Mouse (Mus musculus) heart, postnatal 14 days (tissue): Measurements from ENCODE around the gene Six6. TPM values are rescaled to one million over a fixed set of nuclear protein-coding genes. Genes with fewer than 3 reads are reported as not detected.

ENCODE experiments used
- DNase-seq, 2 experiments: peaks; one replicate each; pipeline ENCODE4 v3.0.0; 2021 to 2022
- intact Hi-C: fragments of 180-260 bp; cut with DNase I; formaldehyde crosslinking; loops from one replicate; pipeline ENCODE4 v1.15.1; 2025
- long read RNA-seq, 2 experiments: library from polyadenylated mRNA; stranded (forward); transcript quantifications; one replicate each; pipeline ENCODE4 v2.0.0; 2021
- total RNA-seq, 2 experiments: library from RNA; stranded (reverse); gene quantifications; 2 replicates each; pipeline ENCODE4 v1.2.3; 2021

Six6 gene
- not detected for total RNA-seq
- long read RNA-seq, experiment 1: 0 reads
- long read RNA-seq, experiment 2: 0 reads

DNA sequence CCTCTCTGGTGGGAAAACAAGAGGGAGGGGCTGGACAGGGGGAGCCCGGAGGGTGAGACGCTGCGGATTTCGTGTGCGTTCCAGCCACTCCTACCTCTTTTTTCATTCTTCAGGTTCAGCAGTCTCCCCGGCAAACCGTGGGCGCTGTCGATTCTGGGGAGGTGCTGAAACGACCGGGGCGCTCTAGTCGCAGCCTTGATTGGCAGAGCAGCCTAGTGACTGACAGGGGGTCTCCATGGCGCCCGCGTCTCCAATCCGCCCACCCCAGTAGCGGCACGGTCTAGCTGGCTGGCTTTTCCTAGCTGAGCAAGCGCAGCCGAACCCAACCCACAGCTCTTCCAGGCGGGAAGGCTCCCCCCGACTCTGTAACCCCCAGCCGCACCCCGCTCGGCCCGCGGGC, at the start of gene Six6:
Six6 (plus strand) TSS at position 277 of the 400 bp plus-strand sequence.
- no peak for DNase-seq

DNA sequence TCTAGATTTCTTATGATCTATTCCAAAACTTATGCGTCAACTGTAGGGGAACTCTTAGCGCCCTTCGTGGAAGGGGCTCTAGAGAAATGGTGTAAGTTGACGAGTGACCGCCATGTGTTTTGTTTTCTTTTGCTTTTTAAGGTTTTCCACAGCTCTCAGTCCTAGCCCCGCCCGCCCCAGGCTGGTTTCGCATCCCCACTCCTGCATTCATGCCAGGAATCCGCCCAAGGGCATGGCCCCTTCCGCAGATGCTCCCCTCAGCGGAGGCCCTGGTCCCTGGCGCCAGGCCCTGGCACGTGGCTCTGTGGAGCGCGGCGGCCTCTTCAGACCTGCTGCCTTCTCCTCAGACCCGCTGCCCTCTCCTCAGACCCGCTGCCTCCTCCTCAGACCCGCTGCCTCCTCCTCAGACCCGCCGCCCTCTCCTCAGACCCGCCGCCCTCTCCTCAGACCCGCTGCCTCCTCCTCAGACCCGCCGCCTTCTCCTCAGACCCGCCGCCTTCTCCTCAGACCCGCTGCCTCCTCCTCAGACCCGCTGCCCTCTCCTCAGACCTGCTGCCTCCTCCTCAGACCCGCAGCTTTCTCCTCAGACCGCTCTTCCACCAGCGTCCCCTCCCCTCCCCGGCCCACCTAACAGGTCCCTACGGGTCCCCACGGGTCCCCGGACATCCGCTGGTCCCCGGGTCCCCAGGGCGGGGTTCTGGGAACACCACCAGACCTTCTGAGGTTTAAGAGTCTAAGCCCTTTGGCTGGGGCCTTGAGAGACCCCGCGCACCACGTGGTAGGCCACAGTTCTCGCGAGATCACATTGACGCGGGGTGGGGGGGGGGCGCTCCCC, 22.3 kb upstream of the Six6 start:
- DNase-seq: peak; percentile 40 to 47
- intact Hi-C loops: no loop called here

More for the DNA sequence above, at the start of gene Six6:
- intact Hi-C loops: loop anchor here (5.0 kb wide), 1 partner anchor 103 kb away; no protein-coding TSS in a partner anchor

DNA sequence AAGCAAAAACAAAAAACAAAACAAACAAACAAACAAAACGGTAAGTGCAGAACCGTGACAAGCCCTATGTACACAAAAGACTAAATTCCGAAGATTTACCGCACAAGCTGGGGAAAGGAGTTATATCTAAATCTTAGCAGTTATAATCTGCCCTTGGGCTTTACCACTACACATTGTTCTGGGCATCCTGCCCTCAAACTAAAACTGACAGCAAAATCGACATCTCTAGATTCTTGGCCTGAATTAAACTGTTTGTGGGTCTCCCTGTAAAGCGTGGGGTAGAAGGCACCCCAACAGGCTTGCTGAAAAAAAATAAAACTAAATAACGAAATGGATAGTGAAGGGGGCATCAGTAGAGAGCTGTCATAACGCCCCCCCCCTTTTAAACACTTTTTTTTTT, 2.9 kb upstream of the Six6 start:
- DNase-seq: no peak

DNA sequence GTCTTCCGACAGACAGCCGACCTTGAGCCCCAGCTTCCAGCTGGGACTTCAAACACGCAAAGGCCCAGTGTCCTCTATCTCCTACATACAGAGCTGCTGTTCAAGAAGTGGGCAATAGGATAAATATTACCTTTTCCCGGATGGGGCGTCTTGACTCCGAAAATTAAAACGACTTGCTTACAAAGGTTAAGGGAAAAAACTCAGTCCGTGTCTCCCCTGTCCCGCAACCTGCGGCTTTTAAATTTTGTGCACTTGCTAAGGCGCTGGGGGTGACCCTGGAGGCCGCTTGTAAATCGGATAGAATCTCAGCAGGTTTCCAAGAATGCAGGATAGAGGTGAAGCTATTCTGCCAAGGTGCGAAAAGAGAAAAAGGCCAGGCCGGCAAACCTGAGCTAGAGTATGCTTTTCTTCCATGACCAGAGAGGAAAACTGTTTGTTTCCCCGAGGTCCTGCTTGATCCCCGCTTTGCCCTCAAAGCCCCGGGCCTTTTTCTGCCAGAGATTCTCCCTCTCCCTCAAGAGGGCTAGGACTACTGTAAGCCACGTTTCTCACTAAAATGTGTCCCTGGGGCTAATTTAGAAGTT, 2.1 kb upstream of the Six6 start:
- no peak for DNase-seq
- intact Hi-C loops: no loop called here

More for the DNA sequence above, 2.9 kb upstream of the Six6 start:
- intact Hi-C loops: no loop called here

DNA sequence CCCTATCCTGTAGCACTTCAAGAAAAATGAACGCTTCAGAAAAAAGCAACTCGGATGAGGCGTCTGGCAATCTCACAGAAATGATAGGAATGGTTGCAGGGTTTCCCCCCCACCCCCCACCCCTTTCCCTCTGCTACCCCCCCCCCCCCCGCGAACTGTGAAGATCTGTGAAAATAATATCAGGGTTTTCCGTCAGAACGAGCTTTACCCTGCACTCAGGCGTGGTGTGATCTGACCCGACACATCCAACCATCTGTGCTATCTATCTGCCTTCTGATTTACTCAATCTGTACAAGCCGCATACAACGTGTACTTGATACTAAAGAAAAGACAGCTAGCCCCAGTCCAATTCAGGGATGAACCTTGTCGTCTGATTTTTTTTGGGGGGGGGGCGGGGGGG, 1.5 kb upstream of the Six6 start:
- intact Hi-C loops: no loop called here
- DNase-seq: no peak

DNA sequence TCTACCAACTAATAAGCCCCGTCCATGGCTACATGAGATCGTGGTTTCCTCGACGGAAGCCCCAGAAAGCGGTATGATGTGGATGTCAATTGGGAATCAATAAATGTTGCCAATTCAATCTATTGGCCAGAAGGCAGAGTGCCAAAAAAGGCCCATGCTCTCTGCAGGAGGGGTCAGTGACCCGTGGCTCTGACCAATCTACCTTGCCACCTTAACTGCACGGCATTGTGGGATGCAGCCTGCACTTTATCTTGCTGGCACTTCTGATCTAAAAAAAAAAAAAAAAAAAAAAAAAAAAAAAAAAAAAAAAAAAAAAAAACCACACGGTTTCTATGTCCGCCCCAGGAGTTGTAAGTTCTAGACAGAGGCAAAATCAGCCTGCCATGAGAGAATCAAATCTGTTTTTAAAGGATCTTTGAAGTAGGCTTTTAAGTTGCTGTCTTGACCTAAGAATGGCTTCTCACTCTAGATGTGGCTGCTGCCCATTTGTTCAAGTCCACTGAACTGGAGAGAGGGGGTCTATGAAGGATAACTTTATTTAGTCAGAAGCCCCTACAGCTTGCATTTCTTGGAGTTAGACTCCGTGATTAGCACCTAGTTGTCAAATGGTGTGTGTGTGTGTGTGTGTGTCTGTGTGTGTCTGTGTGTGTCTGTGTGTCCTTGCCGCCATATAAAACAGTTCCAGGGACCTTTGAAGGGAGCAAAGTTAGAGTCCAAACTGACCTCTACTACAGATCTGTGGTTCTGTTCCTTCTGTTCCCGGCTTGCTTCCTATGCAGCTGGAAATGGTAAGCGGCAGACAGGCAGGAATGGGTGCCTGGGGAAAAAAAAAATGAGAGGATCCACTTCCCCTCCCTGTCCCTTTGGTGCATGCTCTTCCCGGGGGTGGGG, 847 bp upstream of the Six6 start:
- no peak for DNase-seq
- intact Hi-C loops: no loop called here

DNA sequence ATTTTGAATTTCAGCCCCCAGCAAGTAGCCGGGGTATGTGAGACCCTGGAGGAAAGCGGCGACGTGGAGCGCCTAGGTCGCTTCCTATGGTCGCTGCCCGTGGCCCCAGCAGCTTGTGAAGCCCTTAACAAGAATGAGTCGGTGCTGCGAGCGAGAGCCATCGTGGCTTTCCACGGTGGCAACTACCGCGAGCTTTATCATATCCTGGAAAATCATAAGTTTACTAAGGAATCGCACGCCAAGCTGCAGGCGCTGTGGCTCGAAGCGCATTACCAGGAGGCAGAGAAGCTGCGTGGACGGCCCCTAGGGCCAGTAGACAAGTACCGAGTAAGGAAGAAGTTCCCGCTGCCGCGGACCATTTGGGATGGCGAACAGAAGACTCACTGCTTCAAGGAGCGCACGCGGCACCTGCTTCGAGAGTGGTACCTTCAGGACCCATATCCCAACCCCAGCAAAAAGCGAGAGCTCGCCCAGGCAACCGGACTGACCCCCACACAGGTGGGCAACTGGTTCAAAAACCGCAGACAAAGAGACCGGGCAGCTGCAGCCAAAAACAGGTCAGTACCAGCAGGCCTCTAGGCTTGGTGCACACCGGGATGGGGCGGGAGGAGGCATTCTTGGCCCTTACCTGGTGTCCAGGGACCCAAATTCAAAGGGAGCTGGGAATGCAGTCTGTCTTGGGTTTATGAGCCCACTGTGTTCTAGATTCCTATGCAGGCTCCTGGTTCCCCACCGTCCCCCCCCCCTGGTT, 554 bp downstream of the Six6 start, which contains the start of gene 4930447C04Rik:
4930447C04Rik (minus strand) TSS at position 704 of the 751 bp plus-strand sequence.
- intact Hi-C loops: loop anchor here (5.0 kb wide), 1 partner anchor 102 kb away; no protein-coding TSS in a partner anchor
- no peak for DNase-seq

DNA sequence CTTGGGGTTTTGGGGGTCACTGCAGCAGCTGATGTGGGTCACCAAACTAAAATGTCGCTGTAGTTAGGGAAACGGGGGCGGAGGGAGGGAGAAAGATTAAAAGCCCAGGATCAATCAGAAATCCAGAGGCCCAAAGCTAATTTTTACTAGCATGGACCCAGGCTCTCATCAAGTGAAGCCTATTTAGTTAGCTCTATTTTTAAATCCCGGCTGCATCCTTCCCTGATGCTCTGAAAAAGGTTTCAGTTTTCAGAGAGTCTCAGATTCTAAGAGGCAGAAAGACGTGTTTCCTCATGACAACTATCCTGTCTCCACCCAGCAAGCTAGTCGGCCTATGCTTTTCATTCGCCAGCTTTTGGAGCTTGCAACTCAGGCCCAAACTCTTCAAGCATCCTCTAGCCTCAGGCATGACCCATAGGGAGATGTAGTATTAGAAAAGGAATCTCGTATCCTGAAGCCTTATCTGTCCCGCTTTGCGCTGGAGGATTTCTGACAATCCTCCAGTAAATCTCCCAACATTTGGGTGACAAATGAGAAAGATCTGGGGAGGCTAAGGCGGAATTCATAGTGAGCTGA, 1.2 kb downstream of the Six6 start:
- intact Hi-C loops: loop anchor here (5.0 kb wide), 1 partner anchor 101 kb away; no protein-coding TSS in a partner anchor
- no peak for DNase-seq

DNA sequence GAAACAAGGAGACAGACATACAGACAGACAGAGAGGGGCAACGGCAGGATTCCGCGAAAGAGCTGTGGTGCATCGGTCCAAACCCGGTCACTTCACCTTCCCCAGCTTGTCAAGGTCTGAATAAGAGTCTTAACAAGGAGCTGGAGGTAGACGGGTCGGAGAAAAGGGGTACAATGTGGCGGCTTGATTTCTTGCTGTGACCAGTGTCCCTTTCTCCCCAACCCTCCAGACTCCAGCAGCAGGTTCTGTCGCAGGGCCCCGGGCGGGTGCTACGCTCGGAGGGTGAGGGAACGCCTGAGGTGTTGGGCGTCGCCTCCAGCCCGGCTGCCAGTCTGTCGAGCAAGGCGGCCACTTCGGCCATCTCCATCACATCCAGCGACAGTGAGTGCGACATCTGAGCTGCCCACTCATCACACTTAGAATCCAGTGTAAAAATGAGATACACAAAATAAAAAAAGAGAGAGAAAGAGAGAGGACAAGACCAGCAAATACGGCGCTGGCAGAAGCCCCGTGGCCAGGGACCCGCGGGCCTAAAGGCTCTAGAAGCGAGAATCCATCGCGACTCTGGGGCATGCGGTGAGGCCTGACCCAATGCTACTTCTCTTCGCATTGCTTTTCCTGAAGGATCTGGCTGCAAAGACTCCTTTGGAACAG, 1.8 kb downstream of the Six6 start:
- DNase-seq: no peak
- intact Hi-C loops: loop anchor here (5.0 kb wide), 1 partner anchor 101 kb away; no protein-coding TSS in a partner anchor

DNA sequence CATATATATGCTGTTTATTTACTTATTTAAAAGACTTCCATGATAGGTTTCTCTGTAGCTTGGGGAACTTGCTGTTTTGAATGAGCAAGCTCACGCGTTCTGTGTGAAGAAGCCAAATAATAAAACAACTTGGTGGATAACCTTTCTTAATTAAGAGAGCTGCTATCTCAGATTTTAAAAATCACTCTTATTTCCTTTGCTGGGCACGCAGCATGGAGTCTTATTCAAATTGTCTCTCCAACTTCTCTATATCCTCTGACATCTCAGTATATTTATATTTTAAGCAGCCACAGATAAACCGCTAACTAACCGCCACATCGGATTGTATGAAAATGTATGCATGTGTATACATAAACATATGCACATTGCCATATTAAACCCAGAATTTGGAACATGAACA, 2.5 kb downstream of the Six6 start:
- intact Hi-C loops: loop anchor here (5.0 kb wide), 1 partner anchor 100 kb away; no protein-coding TSS in a partner anchor
- DNase-seq: no peak

DNA sequence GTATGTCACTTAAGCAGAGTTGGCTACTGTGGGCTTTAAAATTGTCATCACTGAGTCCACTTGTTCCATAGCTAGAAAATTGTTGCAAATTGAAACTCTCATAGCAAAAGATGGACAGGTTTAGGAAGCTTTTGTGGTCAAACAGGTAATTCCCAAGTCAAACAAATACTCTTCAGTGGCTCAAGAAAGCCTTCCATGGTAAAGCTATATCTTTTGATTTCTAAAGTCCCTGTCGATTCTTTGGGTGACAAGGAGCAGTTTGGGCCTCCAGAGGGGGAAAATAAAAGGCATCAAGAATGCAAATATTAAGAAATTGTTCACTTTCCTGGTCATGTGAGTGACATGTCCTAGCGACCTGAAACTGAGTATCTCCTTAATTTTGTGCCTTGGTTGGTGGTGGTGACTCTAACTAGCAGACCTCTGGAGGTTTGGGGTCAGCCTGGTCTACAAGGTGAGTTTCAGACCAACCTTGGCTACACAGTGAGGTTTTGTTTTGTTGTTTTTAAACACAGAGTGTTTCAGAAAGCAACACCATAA, 4.0 kb downstream of the Six6 start:
- DNase-seq: no peak
- intact Hi-C loops: loop anchor here (5.0 kb wide), 1 partner anchor 99 kb away; no protein-coding TSS in a partner anchor

DNA sequence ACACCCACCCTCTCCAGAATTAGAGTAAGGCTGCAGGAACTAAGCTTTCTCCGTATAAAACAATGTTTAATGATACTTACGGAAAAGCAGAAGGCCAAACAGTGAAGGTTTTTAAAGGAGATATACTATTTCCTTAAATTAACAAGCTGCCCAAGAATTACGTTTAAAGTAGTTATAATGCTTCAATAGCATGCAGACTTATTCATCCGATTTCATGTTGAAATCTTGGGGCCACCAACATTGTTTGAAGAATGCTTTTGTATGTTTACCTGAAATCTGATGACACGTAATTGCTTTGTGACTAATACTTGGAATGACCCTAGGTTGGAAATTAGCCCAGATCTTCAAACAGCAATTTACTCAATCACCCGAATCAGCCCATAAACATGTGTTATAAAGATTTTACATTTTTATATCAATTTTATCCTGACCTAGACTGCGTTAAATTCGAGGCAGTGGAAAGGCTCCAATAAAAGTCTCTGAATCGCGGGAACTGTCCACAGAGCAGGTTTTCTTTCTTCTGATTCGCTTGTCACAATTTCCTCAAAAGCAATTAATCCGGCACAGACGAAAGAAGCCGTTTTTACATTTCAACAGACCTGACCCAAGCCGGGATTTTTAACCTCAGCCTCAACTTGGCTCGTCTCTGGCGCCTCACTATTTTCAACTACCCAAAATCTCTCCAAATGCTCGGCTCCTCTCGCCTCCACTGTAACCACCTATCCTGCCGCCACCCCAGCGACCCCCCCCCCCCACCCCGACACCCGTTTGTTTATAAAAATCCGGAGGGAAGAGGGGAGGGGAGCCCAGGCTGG, 4.9 kb downstream of the Six6 start:
- intact Hi-C loops: loop anchor here (5.0 kb wide), 1 partner anchor 98 kb away; no protein-coding TSS in a partner anchor

DNA sequence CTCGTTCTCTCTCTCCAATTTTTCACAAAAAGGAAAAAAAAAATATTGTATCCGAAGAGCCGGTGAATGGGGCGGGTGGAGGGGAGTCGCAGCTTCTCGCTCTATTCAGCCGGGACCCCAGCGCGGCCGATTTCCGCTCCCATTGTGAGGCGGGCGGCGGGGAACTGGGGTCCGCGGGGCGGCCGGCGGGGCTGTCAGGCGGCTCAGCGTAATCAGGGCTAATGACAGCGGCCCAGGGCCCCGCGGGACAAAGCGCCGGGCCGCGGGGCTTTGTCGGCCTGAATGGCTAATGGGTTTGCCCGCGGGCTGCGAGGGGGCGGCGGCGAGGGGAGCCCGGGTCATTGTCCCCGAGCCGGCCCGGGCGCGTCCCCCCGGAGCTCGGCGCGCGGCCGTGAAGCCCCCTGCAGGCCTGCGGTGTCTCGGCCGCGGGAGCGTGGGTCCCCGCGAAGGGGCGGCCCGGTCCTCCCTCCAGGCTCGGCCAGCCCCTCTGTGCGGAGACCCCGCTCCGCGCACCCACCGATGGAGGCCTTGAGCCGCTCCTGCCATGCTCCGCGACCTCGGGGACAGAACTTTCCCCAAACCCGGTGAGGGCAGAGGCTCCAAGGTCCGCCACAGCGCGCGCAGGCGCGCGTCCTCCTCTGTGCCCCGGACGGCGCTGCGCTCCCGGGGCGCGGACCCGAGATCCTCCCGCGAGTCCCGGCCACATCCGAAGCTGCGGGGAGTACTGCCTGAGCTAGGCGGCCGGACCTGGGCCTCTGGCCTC, 5.8 kb downstream of the Six6 start:
- no peak for DNase-seq
- intact Hi-C loops: no loop called here

More for the DNA sequence above, 4.9 kb downstream of the Six6 start:
- no peak for DNase-seq

DNA sequence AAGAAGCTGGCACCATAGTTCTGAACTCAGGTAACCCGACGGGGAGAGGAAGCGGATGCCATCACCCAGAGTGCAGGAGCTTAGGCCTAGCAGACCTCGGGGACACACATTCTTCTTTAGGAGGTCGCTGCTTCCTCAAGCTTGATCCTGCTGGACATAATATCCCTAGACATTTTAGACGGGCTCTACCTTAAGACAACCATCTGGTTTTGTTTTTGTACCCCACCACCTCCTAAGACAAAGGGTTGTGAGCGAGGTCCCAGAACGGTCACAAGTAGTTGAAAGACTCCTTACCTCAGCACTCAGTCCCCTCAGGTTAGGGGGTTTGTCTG, 6.3 kb downstream of the Six6 start:
- no peak for DNase-seq
- intact Hi-C loops: no loop called here

DNA sequence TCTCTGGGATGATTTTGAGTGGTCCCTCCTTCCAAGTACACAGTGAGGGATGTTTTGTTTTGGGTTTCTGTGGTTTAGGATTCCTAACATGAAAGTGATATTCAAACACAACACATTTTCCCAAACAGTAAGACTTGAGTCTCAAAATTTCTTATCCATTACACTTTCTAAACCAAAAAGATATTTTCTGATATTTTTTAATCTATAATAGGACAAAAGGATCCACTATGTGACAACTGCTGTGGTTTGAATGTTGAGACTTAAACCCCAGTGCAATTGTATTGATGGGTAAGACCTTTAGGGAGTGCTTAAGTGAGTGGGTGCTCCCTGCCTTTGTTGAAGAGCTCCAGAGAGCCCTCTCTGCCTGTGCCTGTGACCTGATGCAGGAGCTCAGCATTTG, 7.1 kb downstream of the Six6 start:
- DNase-seq: no peak
- intact Hi-C loops: no loop called here

DNA sequence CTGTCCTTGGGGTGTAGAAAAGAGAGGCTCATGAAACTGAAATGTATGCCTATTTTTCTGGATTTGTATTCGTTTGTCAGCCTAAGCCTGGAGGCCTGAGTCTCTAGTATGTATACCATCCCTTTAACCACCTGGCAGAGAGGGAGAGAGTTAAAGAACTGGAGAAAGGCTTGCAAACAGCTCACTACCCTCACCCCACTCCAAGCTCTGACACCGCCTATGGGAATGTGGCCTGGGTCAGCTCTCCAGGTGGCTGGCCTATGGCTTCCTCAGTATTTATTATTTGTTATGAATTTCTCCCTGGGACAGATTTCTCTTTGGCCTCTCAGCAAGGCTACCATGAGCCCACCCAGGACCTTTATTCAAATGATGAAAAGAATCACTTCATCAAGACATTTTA, 7.6 kb downstream of the Six6 start:
- no peak for DNase-seq
- intact Hi-C loops: no loop called here

DNA sequence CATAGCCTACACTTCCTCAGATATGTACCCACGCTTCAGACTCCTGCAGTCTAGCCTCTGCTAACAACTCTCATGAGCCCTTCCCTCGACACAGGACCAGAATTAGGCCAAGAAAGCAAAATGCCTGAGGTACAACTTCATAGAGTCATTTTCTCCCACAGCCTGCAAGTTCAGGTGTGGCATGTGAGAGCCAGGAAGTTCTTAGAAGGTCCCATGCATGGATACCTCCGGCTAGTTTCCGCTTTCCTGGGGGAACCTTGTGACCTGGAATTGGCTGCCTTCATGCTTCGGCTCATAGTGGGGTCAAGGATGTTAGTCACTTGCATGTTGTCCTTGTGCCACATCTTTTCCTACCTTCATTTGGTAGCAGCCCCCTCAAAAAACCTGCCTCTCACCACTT, 13.4 kb downstream of the Six6 start:
- intact Hi-C loops: no loop called here
- no peak for DNase-seq
